Mouse (Mus musculus): Measurements from ENCODE around the gene Kcnq1.

DNA sequence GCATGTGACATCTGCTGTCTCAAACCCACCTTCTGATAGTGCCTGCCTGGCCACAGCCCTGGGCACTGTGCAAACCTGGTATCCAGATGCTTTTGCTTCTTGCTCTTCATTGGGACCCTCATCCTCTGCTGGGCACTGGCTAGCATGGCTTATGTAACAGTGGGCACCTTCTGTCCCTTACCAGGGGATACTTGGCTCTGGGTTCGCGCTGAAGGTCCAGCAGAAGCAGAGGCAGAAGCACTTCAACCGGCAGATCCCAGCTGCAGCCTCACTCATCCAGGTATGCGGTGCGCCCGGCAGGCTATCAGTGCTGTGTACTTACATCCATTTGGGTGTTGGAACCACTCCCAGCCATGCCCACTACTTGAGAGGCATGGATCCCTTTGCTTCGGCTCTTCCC is 86.2 kb downstream of the Kcnq1 start:
- TF ChIP-seq CTCF (IDR thresholded peaks at IDR 0.05; ENCODE audit: extremely low read depth, insufficient read depth, insufficient read length, insufficient replicate concordance) (no peak), POLR2A (IDR thresholded peaks at IDR 0.05; ENCODE audit: low read depth, low read length) (no peak)
